ENCODE assay signal across 8 mouse cellular contexts in the genomic region with DNA sequence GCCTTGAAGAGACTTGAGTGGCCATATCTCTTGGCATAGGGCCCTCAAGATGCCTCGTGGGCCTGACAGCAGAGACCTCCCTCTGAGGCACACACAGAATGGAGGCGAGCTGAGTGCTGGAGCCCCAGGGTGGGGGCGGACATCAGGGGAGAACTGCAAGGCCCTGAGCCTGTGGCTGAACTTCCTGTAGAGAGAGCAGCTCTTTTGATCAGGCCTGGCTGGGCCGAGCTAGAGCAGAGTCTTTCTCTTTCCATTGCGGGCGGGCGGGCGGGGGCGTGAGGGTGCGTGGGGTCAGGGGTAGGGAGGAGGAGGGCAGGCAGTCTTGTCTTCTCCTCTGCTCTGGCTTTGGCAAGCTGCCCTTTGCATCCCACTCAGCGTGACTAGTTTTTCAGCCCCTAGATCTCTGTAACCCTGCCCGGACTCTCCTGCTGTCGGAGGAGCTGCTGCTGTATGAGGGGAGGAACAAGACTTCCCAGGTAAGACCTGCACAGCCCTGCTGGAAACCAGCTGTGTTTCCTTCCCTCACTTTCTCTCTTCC.
DNase-seq lines count a peak whose midpoint lies in the region; ATAC-seq lines count a peak whose summit lies in the region.
"Had no signal": no experiment of that assay in that cellular context is flagged by ENCODE, and none has a peak within 500 bp of the region (broad histone marks: within the 10 kb centered on the region; RNA-seq: fewer than 3 reads in every experiment).

No protein-coding gene starts in this region.

- 0 out of 2 replicates have a peak overlapping the region, but pooled peaks have one; percentile 30 for H3K27ac ChIP-seq in embryonic facial prominence, embryonic 12.5 days

- H3K36me3 ChIP-seq in embryonic facial prominence, embryonic 12.5 days = no peaks in the 10 kb centered on the region

- H3K9me3 ChIP-seq in embryonic facial prominence, embryonic 12.5 days = no peaks in the 10 kb centered on the region
- H3K9me3 ChIP-seq: megakaryocyte, embryonic 14.5 days had no signal

- peak; percentile 71 for ATAC-seq in activated CD4-positive, CD25-positive, alpha-beta regulatory T cell, adult 4 months
- no peak; the same call in 1 of the 2 replicates for ATAC-seq in embryonic facial prominence, embryonic 12.5 days (ENCODE audit: insufficient number of reproducible peaks, insufficient read depth, low FRiP score, low TSS enrichment)

- no peaks in the 10 kb centered on the region for H3K27me3 ChIP-seq in embryonic facial prominence, embryonic 12.5 days

- peak; percentile 39 to 57 for DNase-seq in kidney, postnatal 36 days
- DNase-seq in ovary, postnatal 14 days (ENCODE audit: low spot score) = peak; percentile 45
- DNase-seq in left cerebral cortex, adult 9 months (ENCODE audit: low spot score in 2 of 2) = no peak
- no peak for DNase-seq in embryo, embryonic 9.5 days (ENCODE audit: extremely low spot score)
- no peak for DNase-seq in right cerebral cortex, postnatal 25 days

- H3K9ac ChIP-seq in embryonic facial prominence, embryonic 12.5 days = no peak overlapping the region

- 40% methylated on average over 7 of the region's 13 CpGs for WGBS in embryonic facial prominence, embryonic 12.5 days

- H3K4me1 ChIP-seq in embryonic facial prominence, embryonic 12.5 days = peaks cover 16% of the 10 kb centered on the region

- no peak overlapping the region for H3K4me3 ChIP-seq in embryonic facial prominence, embryonic 12.5 days
- H3K4me3 ChIP-seq: megakaryocyte, embryonic 14.5 days had no signal

- no peak overlapping the region for H3K4me2 ChIP-seq in embryonic facial prominence, embryonic 12.5 days (replicated peaks)

Comparison
In these comparisons a context has a peak if more than half of its experiments do, and no peak if none do; other contexts are left out.
1. DNase-seq: peak in kidney, postnatal 36 days (2 of 2) and ovary, postnatal 14 days (single experiment); none in left cerebral cortex, adult 9 months (0 of 2), embryo, embryonic 9.5 days (single experiment) and right cerebral cortex, postnatal 25 days (single experiment).